Mouse (Mus musculus) B cell, adult 2 months (primary cell): Measurements from ENCODE around the gene Rbm42.

ENCODE experiments used
- DNase-seq, 2 experiments: peaks; one replicate each; pipeline ENCODE4 v3.0.0; 2022

Gene Rbm42

GRCm38 (mm10) chr7:30615049-30615760 is 34.9 kb downstream of the Rbm42 start:
- no peak for DNase-seq

DNA sequence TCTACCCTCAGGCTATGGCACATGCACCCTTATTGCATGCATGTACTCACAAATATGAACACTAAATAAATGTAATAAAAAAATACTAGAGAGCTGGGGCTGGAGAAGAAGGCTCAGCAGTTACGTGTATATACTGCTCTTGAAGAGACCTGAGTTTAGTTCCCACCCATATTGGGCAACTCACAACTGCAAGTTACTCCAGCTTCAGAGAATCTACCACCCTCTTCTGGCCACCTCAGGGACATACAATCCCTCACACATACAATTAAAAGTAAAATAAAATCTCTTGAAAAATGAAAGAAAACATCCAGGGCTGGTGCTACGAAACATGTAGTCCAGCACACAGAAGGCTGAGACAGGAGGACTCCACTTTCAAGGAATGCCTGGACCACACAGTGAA is 35.7 kb downstream of the Rbm42 start:
- DNase-seq = peak; percentile 25 to 28

GRCm38 (mm10) chr7:30613529-30614112 is 36.5 kb downstream of the Rbm42 start:
- DNase-seq = peak; percentile 77 to 78

- no peak for DNase-seq
These were observed 37.3 kb downstream of the Rbm42 start, which contains the start of gene Upk1a for GRCm38 (mm10) chr7:30612654-30613402. TSS of gene Upk1a (minus strand) at chr7:30612847.

- DNase-seq = no peak
These were observed 40.1 kb downstream of the Rbm42 start for GRCm38 (mm10) chr7:30610043-30610442.

- no peak for DNase-seq
These were observed 41.6 kb downstream of the Rbm42 start for GRCm38 (mm10) chr7:30608476-30608875.

DNA sequence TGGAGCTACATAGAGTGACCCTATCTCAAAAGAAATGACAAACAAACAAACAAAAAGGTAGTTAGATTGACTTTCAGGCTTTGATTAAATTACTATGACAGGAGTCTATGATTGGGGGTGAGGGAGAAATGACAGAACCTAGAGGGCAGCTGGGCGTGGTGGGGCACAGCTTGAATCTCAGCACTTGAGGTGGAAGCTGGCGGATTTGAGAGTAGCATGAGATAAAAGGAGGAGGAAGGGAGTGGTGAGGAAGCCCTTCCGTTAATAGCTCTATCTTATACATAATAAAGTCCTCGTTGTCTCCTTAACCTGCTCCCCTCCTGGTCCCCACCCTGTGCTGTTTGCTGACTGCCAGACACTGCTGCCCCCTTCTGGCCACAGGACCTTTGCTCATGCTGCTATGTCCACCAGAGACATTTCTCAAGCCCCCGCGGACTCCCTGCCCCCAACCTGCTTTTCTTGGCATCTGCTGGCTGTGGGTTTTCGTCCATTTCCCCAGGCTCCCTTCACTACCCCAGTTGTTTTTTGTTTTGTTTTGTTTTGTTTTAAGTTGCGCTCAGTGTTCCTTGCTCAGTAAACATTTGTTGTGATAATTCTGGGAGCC is 42.3 kb downstream of the Rbm42 start:
- peak; percentile 76 to 79 for DNase-seq

- no peak for DNase-seq
These were observed 45.2 kb downstream of the Rbm42 start for GRCm38 (mm10) chr7:30604944-30605343.

DNA sequence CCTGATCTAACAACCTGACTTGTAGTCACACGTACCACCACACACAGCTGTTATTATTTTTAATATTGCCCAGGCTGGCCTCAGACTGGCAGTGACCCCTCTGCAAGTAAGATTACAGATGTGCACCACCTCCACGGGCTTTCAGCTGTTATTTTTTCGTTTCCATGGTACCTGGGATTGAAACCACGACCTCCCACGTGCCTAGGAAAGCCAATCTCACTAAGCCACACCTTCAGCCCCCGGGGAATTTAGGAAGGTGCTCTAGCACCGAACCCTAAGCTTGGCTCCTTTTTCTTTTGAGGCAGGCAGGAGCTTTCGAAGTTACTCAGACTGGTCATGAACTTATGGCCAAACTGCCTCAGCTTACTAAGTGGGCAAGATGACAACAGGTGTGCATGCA is 45.7 kb downstream of the Rbm42 start:
- DNase-seq = no peak

DNA sequence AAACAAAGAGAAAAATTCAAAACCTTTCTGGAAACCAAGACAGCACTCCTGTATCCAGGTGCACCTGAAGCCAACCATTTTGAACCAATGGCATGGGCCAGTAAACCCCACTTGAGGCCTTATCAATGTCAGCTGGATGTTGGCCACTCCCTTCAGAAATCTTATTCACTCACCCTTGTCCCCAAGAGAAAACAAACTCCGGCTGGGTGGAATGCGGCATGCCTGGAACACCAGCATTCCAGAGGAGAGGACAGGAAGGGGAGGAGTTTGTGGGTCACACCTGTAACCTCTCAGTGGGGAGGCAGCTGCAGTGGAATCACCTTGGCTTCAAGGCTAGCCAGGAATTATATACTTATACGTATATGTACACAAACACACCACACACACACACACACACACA is 47.5 kb downstream of the Rbm42 start:
- DNase-seq = no peak

DNA sequence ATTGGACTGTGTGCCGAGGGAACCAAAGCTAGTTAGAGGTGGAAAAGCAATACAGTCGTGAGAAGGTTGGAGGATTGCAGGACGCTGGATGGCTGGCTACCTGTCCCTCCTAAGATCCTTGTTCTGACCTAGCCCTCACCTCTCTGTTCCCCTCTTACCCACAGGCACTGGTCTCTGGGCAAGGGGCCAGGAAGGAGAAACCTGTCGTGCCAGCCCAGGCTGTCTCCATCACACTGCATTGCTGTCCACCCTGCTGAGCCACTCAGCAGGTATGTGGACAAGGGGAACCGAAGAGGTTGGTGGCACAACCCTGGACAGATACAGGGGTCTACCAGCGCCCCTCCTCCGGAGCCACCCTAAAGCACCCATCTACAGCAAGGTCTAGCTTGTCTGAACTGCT is 49.5 kb downstream of the Rbm42 start:
- no peak for DNase-seq

DNA sequence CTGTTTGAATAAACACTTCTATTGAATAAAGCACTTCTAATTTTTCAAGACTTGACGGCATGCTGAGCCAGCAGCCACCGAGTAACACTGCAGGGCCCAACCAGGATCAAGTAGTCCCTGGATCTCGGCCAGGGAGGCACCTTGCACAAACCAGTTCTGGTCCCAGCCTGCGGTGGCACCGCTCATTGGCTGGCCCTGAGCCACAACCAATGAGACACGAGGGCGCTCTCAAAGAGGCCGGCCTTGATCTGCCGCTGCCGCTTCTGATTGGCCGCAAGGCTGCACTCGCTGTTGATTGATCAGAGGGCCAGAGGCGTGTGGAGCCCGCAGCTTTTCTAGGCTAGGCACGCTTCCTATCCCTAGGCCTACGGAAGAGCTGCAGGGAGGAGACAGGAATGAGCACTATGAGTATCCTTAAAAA is 50.2 kb downstream of the Rbm42 start:
- peak; percentile 48 to 51 for DNase-seq

- no peak for DNase-seq
These were observed 51.3 kb downstream of the Rbm42 start, which contains the start of gene Zbtb32 for GRCm38 (mm10) chr7:30598786-30599185. TSS of gene Zbtb32 (minus strand) at chr7:30598909.

DNA sequence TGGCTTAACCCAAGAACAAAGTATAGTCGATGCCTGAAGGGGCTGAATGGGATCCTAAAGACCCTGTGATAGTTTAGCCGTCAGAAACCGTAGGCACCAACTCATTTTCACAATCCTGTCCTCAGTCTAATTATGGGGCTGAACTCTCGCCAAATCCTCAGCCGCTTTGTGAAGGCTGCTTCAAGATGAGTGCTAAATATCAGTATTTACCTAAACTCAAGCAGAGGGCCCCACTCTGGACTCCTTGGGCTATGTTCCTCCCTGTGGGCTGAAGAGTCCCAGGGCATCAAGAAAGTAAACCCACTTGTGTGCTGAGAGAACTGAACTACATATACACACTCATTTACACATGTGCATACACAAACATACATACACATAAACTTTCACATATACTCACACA is 53.3 kb downstream of the Rbm42 start:
- DNase-seq = no peak

- no peak for DNase-seq
These were observed 54.0 kb downstream of the Rbm42 start for GRCm38 (mm10) chr7:30596093-30596492.

DNA sequence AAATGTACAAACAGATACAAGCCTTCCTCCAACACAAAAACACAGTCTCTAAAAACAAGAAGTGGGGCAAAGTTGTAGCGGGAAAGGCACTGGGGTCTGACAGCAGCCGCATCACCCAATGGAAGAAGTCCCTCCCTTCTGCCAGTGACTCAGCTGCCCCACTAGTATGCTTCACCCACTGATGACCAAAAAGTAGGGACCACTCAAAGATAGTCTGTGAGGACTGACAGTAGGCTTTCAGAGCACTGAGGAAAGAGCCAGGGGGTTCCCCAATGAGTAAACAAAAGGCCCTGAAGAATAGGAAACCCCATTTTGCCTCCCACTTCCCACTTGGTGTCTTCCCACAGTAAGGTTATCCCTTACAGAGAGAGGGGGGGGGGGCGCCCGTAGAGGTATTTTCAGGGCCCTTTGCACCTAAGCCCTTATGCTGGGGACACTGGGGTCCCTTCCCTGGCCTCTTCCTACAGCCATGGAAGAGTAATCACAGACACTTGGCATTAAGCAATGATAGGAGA is 55.5 kb downstream of the Rbm42 start:
- DNase-seq = peak; percentile 23 to 34

- peak; percentile 34 for DNase-seq
These were observed 56.3 kb downstream of the Rbm42 start for GRCm38 (mm10) chr7:30593579-30594509.

- peak in 1 of 2 experiments; percentile 11 for DNase-seq
These were observed 57.2 kb downstream of the Rbm42 start for GRCm38 (mm10) chr7:30592772-30593423.

- no peak for DNase-seq
These were observed 58.5 kb downstream of the Rbm42 start for GRCm38 (mm10) chr7:30591605-30591951.
